Mouse (Mus musculus): ENCODE data around the gene Sh3kbp1. TPM values are rescaled to one million over a fixed set of nuclear protein-coding genes. Genes with fewer than 3 reads are reported as not detected.

Gene Sh3kbp1
- total RNA-seq, 2 experiments from 2014 or later = 50.5 to 52.1 TPM

DNA sequence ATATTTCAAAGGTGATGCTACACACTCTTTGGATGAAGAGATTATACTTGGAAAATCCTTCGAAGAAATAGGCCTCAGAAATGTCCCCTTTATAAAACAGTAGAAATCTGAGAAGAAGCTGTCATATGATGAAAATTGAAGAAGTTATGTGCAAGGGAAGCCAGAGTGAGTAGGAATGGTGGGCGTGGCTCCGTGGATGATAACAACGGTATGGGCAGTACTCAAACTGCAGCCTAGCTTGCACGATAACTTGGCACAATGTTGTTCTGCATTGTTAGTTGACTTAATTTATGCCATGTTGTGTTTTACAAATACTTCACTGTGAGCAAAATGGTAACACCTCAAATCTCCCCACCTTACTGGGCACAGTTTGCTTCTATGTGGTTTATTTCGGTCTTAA lies 368.7 kb downstream of the Sh3kbp1 start:
- DNase-seq (ENCODE audit: low spot score in 2 of 2) = no peak

Other genes starting within 250 kb of the Sh3kbp1 start
- gene Map7d2, start 212.7 kb upstream of the Sh3kbp1 start, total RNA-seq (2021) = 100 to 1,000 TPM in 1 of 2 experiments, 10 to 100 TPM in 1; 86.2 to 101 TPM
- 1 to 10 TPM; 7.9 to 8.2 TPM for gene Bclaf3, start 100.6 kb upstream of the Sh3kbp1 start, total RNA-seq (2021)

All from layer of hippocampus, postnatal 14 days (tissue).